Mouse (Mus musculus) E14TG2a.4 (cell line): Measurements from ENCODE around the gene Arhgap28.
A peak's percentile ranks its signal among the peaks of the same experiment; 100 is the strongest.
"Not testable (repeated sequence)": the region's sequence is repeated elsewhere in the genome, so short reads cannot be mapped to it uniquely, and the experiment has no call there.

Source experiments
- H3K27me3 ChIP-seq: 2 replicates; pipeline ENCODE4 v1.6.1; 2014; ENCODE audit warnings: low read length, control low read depth; ENCODE audit not compliant: insufficient read depth
- H3K36me3 ChIP-seq: 2 replicates; pipeline ENCODE4 v1.6.1; 2014; ENCODE audit warnings: low read length, control low read depth; ENCODE audit not compliant: insufficient read depth
- H3K4me1 ChIP-seq: replicated peaks from 2 replicates; pipeline ENCODE4 v1.6.1; 2014; ENCODE audit warnings: low read depth, low read length, control low read depth
- H3K4me3 ChIP-seq: replicated peaks from 2 replicates; pipeline ENCODE4 v1.5.1; 2014; ENCODE audit warnings: mild to moderate bottlenecking, low read length
- H3K9me3 ChIP-seq: 2 replicates; pipeline ENCODE4 v1.6.1; 2014; ENCODE audit warnings: low read length, control low read depth
- CTCF ChIP-seq: conservative IDR thresholded peaks from 2 replicates; pipeline ENCODE4 v1.5.1; 2014; ENCODE audit warnings: low read length
- NANOG ChIP-seq: IDR thresholded peaks from 2 replicates; pipeline ENCODE4 v1.6.1; 2014; ENCODE audit warnings: borderline replicate concordance, low read length, mixed read lengths
- POU5F1 ChIP-seq: IDR thresholded peaks from 2 replicates; pipeline ENCODE4 v1.6.1; 2014; ENCODE audit warnings: low read length, borderline replicate concordance

Gene Arhgap28

DNA sequence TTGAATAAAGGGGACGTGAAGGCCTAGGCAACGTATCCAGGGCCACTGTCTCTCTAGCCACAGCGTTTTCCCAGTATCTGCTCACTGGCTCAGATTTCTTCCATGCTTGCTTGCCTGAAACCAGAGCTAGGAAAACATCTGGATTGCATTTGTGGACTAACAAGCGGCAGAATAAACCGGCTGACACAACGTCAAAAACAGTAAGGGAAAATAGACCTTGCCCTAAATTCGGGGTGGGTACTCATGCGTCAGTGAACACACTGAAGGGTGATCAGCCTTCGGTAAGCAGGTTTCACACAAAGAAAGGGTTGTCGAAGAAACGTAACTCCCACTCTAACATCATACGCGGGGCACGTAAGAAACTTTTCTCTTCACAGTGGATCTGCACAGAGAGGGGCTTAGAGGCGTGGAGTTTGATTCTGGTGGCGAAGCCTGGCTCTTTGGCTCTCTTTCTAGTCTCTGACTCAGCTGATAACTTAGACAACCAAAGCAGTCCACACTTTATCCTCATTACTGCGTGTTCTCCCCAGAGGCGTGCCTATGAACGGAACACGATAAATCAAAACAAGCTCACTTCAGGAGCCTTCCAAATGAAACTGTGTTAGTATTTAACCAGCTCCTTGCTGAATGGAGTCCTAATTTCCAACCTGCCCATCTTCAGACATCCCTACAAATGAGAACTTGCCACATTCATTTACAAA lies 137.2 kb downstream of the Arhgap28 start:
- TF ChIP-seq POU5F1 = no peak
- no peak for TF ChIP-seq CTCF
- no peak for TF ChIP-seq NANOG
- no peaks in the 10 kb centered on the region for H3K9me3 ChIP-seq

GRCm38 (mm10) chr17:67866026-67866425 lies 137.9 kb downstream of the Arhgap28 start:
- Histone ChIP-seq H3K4me1 (peaks cover 7% of the 10 kb centered on the region; the same call in 1 of the 2 replicates), H3K9me3 (no peaks in the 10 kb centered on the region), H3K27me3 (no peaks in the 10 kb centered on the region), H3K4me3 (no peak overlapping the region), H3K36me3 (peaks cover 13% of the 10 kb centered on the region)
- TF ChIP-seq NANOG (no peak), CTCF (no peak), POU5F1 (no peak)

More for the DNA sequence above, 137.2 kb downstream of the Arhgap28 start:
- peaks cover 18% of the 10 kb centered on the region for H3K36me3 ChIP-seq
- H3K4me1 ChIP-seq = peaks cover 7% of the 10 kb centered on the region; the same call in 1 of the 2 replicates
- no peak overlapping the region for H3K4me3 ChIP-seq
- no peaks in the 10 kb centered on the region for H3K27me3 ChIP-seq

DNA sequence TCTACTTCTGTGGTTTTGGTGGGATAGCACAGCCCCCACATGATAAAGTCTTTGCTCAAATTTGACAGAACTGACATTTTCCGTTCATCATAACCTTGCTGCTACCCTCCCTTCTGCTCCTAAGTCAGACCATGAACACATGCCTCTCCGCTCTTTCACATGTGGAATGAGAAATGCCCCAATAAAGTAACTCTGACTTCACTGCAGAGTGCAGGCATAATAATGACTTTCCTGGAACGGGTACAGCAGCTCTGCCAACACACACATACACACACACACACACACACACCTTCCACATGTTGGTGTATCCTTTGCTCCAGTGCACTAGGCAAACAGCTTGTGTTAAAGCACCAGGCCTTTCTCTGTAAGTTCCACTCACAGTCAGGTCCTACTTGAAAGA lies 139.0 kb downstream of the Arhgap28 start:
- no peak overlapping the region for H3K4me3 ChIP-seq
- H3K27me3 ChIP-seq = no peaks in the 10 kb centered on the region
- peaks cover 5% of the 10 kb centered on the region; the same call in 1 of the 2 replicates for H3K4me1 ChIP-seq
- H3K36me3 ChIP-seq = peaks cover 13% of the 10 kb centered on the region
- H3K9me3 ChIP-seq = no peaks in the 10 kb centered on the region
- TF ChIP-seq NANOG = no peak
- no peak for TF ChIP-seq POU5F1

DNA sequence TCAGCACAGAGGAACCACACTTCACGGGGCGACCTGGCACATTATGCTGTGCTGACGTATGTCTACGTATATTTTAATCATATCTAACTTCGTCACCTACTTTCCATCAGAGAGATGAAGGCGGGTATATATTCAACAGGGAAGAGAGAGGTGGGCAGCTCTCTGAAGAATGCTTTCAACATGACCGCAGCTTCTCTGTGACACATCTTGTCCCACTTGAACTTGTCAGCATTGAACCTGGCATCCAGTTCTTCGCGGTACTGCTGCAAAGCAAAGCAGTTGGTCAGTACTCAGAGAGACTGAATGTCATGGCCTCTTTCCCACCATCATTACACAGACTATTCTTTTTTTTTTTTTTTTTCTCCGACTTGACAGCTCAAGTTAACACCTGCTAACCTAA lies 139.6 kb downstream of the Arhgap28 start:
- no peaks in the 10 kb centered on the region for H3K27me3 ChIP-seq

GRCm38 (mm10) chr17:67861744-67862535 lies 142.0 kb downstream of the Arhgap28 start:
- peaks cover 18% of the 10 kb centered on the region for H3K36me3 ChIP-seq
- H3K4me3 ChIP-seq = no peak overlapping the region
- H3K4me1 ChIP-seq = no peaks in the 10 kb centered on the region
- no peak for TF ChIP-seq NANOG
- peak; percentile 95 for TF ChIP-seq CTCF
- no peak for TF ChIP-seq POU5F1
- H3K27me3 ChIP-seq = no peaks in the 10 kb centered on the region
- no peaks in the 10 kb centered on the region for H3K9me3 ChIP-seq

More for the DNA sequence above, 139.6 kb downstream of the Arhgap28 start:
- H3K36me3 ChIP-seq = peaks cover 13% of the 10 kb centered on the region
- no peaks in the 10 kb centered on the region for H3K9me3 ChIP-seq
- TF ChIP-seq POU5F1 = no peak
- no peak for TF ChIP-seq CTCF
- no peak for TF ChIP-seq NANOG
- no peak overlapping the region for H3K4me3 ChIP-seq
- H3K4me1 ChIP-seq = no peaks in the 10 kb centered on the region

DNA sequence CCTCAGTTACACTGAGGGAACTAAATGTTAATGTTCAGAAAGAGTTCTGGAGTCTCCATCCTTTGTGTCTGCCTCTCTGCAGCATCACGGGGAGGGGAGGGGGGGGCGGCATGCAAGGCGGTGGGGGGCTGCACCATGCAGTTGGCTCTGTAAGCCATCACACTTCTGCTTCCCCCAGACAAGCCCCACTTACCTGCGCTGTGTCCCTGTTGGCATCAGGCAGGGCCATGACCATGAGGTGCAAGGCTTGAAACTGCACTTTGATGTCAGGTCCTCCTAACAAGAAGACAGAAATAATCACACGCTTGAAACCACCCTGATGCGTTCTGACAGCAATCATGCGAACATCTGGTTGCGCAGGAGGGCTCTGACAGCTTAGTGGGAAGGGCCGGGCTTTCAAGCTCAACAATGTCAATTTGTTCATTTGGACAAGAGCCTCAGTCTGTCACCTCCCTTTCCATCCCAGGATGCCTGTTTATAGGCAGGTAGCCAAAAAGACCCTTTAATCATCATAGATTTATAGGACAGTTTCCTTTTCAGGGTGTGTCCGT lies 142.8 kb downstream of the Arhgap28 start:
- TF ChIP-seq CTCF = no peak
- TF ChIP-seq NANOG = no peak
- no peak for TF ChIP-seq POU5F1
- no peaks in the 10 kb centered on the region for H3K27me3 ChIP-seq
- peaks cover 21% of the 10 kb centered on the region for H3K36me3 ChIP-seq
- H3K9me3 ChIP-seq = no peaks in the 10 kb centered on the region
- no peaks in the 10 kb centered on the region for H3K4me1 ChIP-seq
- H3K4me3 ChIP-seq = no peak overlapping the region

DNA sequence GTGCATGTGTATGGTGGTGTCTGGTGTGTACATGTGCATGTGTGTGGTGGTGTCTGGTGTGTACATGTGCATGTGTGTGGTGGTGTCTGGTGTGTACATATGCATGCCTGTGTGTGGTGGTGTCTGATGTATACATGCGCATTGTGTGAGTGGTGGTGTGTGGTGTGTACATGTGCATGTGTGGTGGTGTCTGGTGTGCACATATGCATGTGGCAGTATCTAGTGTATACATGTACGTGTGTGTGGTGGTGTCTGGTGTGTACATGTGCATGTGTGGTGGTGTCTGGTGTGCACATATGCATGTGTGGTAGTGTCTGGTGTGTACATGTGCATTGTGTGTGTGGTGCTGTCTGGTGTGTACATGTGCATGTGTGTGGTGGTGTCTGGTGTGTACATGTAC lies 162.4 kb downstream of the Arhgap28 start:
- H3K36me3 ChIP-seq, H3K4me1 ChIP-seq, H3K4me3 ChIP-seq, H3K27me3 ChIP-seq: not testable (repeated sequence)
- peaks cover 14% of the 10 kb centered on the region for H3K9me3 ChIP-seq

DNA sequence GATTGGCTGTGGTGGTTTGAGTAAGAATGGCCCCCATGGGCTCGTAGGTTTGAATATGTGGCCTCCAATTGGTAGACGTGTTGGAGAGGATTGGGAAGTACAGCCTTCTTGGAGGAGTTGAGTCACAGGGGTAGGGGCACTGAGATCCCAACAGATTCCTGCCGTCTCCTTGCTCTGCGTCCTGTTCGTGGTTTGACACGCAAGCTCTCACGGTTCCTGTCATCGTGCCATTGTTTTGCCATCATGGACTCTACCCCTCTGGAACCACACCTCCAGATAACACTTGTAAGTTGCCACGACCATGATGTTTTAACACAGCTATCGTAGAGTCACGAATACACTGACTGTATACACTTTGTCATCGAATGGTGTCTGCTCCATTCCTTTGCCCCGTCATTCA lies 165.0 kb downstream of the Arhgap28 start:
- no peak overlapping the region for H3K4me3 ChIP-seq
- no peaks in the 10 kb centered on the region for H3K4me1 ChIP-seq
- H3K27me3 ChIP-seq = no peaks in the 10 kb centered on the region
- TF ChIP-seq POU5F1 (no peak), NANOG (no peak), CTCF (no peak)
- H3K36me3 ChIP-seq = no peaks in the 10 kb centered on the region; the same call in 1 of the 2 replicates
- H3K9me3 ChIP-seq = peaks cover 32% of the 10 kb centered on the region
